Mouse (Mus musculus) lung, postnatal 0 days (tissue): ENCODE data around the gene Ager.

Experiments used
- CTCF ChIP-seq: IDR thresholded peaks from 2 replicates; pipeline ENCODE4 v1.5.1; 2016; ENCODE audit warnings: antibody characterized with exemption, mild to moderate bottlenecking
- EP300 ChIP-seq: IDR thresholded peaks from 2 replicates; pipeline ENCODE4 v1.6.1; 2016; ENCODE audit warnings: antibody characterized with exemption, mild to moderate bottlenecking, control low read depth

- no peak for TF ChIP-seq CTCF
- TF ChIP-seq EP300 = no peak
Observed at GRCm38 (mm10) chr17:34569919-34570318, 27.7 kb upstream of the Ager start.
